Mouse (Mus musculus) ovary, postnatal 36 days (tissue): Measurements from ENCODE around the gene Zfp444.
"Not testable (repeated sequence)": the region's sequence is repeated elsewhere in the genome, so short reads cannot be mapped to it uniquely, and the experiment has no call there.

ENCODE experiments used
- DNase-seq: peaks from one replicate; pipeline ENCODE4 v3.0.0; 2022; ENCODE audit warnings: low spot score, mixed read lengths

Zfp444 gene

GRCm38 (mm10) chr7:6220147-6220546 is 48.1 kb downstream of the Zfp444 start:
- DNase-seq: no peak

GRCm38 (mm10) chr7:6221978-6222377 is 50.0 kb downstream of the Zfp444 start, which contains the start of gene Zscan5b:
TSS of gene Zscan5b (plus strand) at chr7:6222278.
- no peak for DNase-seq

GRCm38 (mm10) chr7:6228491-6228890 is 56.5 kb downstream of the Zfp444 start:
- DNase-seq: not testable (repeated sequence)

GRCm38 (mm10) chr7:6239787-6240186 is 67.8 kb downstream of the Zfp444 start:
- DNase-seq: no peak

GRCm38 (mm10) chr7:6240841-6241425 is 68.9 kb downstream of the Zfp444 start:
- DNase-seq: peak; percentile 8
